Mouse (Mus musculus) urinary bladder, postnatal 4 days (tissue): ENCODE results near the gene Ank.
A peak's percentile ranks its signal among the peaks of the same experiment; 100 is the strongest.

ENCODE experiments used
- DNase-seq, 2 experiments: peaks; one replicate each; pipeline ENCODE4 v3.0.0; 2021 to 2022; ENCODE audit warnings: low spot score in 2 of 2

Gene Ank

GRCm38 (mm10) chr15:27574992-27575781 lies 108.7 kb downstream of the Ank start:
- DNase-seq: no peak

GRCm38 (mm10) chr15:27575932-27576331 lies 109.5 kb downstream of the Ank start:
- DNase-seq: no peak

GRCm38 (mm10) chr15:27576886-27577285 lies 110.4 kb downstream of the Ank start:
- no peak for DNase-seq

- no peak for DNase-seq
Observed at GRCm38 (mm10) chr15:27577915-27578780, 111.7 kb downstream of the Ank start.

- no peak for DNase-seq
Observed at GRCm38 (mm10) chr15:27578918-27579317, 112.4 kb downstream of the Ank start.

GRCm38 (mm10) chr15:27579853-27580252 lies 113.4 kb downstream of the Ank start:
- DNase-seq: no peak

- no peak for DNase-seq
Observed at GRCm38 (mm10) chr15:27580771-27581170, 114.3 kb downstream of the Ank start.

- DNase-seq: no peak
Observed at GRCm38 (mm10) chr15:27581640-27582039, 115.2 kb downstream of the Ank start.

- DNase-seq: no peak
Observed at GRCm38 (mm10) chr15:27582428-27582827, 116.0 kb downstream of the Ank start.

- peak in 1 of 2 experiments; percentile 41 for DNase-seq
Observed at GRCm38 (mm10) chr15:27583042-27583441, 116.6 kb downstream of the Ank start.

- DNase-seq: no peak
Observed at GRCm38 (mm10) chr15:27583620-27584019, 117.1 kb downstream of the Ank start.

- DNase-seq: no peak
Observed at GRCm38 (mm10) chr15:27585466-27586092, 119.1 kb downstream of the Ank start.

GRCm38 (mm10) chr15:27586093-27586480 lies 119.6 kb downstream of the Ank start:
- DNase-seq: no peak

- DNase-seq: no peak
Observed at GRCm38 (mm10) chr15:27588087-27588826, 121.8 kb downstream of the Ank start.

- DNase-seq: no peak
Observed at GRCm38 (mm10) chr15:27590812-27591211, 124.3 kb downstream of the Ank start.

- DNase-seq: no peak
Observed at GRCm38 (mm10) chr15:27592620-27593320, 126.3 kb downstream of the Ank start.

GRCm38 (mm10) chr15:27593717-27594116 lies 127.2 kb downstream of the Ank start:
- DNase-seq: no peak

- DNase-seq: no peak
Observed at GRCm38 (mm10) chr15:27594973-27595372, 128.5 kb downstream of the Ank start.

- no peak for DNase-seq
Observed at GRCm38 (mm10) chr15:27595560-27595959, 129.1 kb downstream of the Ank start.

GRCm38 (mm10) chr15:27596463-27597140 lies 130.1 kb downstream of the Ank start:
- no peak for DNase-seq
